Mouse (Mus musculus) left cerebral cortex, postnatal 4 days (tissue): Measurements from ENCODE around the gene Gsn. TPM values are rescaled to one million over a fixed set of nuclear protein-coding genes. Genes with fewer than 3 reads are reported as not detected.
A peak's percentile ranks its signal among the peaks of the same experiment; 100 is the strongest.

Experiments
- DNase-seq: peaks from one replicate; pipeline ENCODE4 v3.0.0-alpha.2; 2022
- intact Hi-C: fragments of 180-260 bp; cut with DNase I; formaldehyde crosslinking; loops from one replicate; pipeline ENCODE4 v1.15.1; 2025
- total RNA-seq, 2 experiments: library from RNA; stranded (reverse); gene quantifications; 2 replicates each; pipeline ENCODE4 v1.2.3; 2021

Gene Gsn
- 10 to 100 TPM; 20.0 to 20.7 TPM for total RNA-seq

- DNase-seq = peak; percentile 56
- intact Hi-C loops = no loop called here
Observed at GRCm38 (mm10) chr2:35255885-35256833, at the start of gene Gsn. Gsn (plus strand) TSS chr2:35256380.

- intact Hi-C loops = no loop called here
- DNase-seq = no peak
Observed at GRCm38 (mm10) chr2:35206761-35207160, 49.4 kb upstream of the Gsn start.

- intact Hi-C loops = no loop called here
- DNase-seq = no peak
Observed at GRCm38 (mm10) chr2:35208054-35208453, 48.1 kb upstream of the Gsn start.

- intact Hi-C loops = no loop called here
Observed at GRCm38 (mm10) chr2:35208931-35209665, 47.1 kb upstream of the Gsn start.

GRCm38 (mm10) chr2:35211681-35212080 is 44.5 kb upstream of the Gsn start:
- intact Hi-C loops = loop anchor here (5.0 kb wide), 1 partner anchor 56 kb away; no protein-coding TSS in a partner anchor
- no peak for DNase-seq

More at GRCm38 (mm10) chr2:35208931-35209665, 47.1 kb upstream of the Gsn start:
- no peak for DNase-seq

- intact Hi-C loops = loop anchor here (5.0 kb wide), 1 partner anchor 54 kb away; no protein-coding TSS in a partner anchor
- no peak for DNase-seq
Observed at GRCm38 (mm10) chr2:35213345-35213910, 42.8 kb upstream of the Gsn start.

GRCm38 (mm10) chr2:35214881-35215358 is 41.3 kb upstream of the Gsn start:
- DNase-seq = peak; percentile 84
- intact Hi-C loops = loop anchor here (5.0 kb wide), 1 partner anchor 52 kb away; no protein-coding TSS in a partner anchor

GRCm38 (mm10) chr2:35215363-35215762 is 40.8 kb upstream of the Gsn start:
- no peak for DNase-seq
- intact Hi-C loops = no loop called here

- intact Hi-C loops = no loop called here
- no peak for DNase-seq
Observed at GRCm38 (mm10) chr2:35216701-35217100, 39.5 kb upstream of the Gsn start.

- intact Hi-C loops = no loop called here
- DNase-seq = no peak
Observed at GRCm38 (mm10) chr2:35218736-35219135, 37.4 kb upstream of the Gsn start.

GRCm38 (mm10) chr2:35222822-35223391 is 33.3 kb upstream of the Gsn start:
- no peak for DNase-seq
- intact Hi-C loops = no loop called here

GRCm38 (mm10) chr2:35224285-35224684 is 31.9 kb upstream of the Gsn start:
- intact Hi-C loops = no loop called here
- DNase-seq = no peak

- DNase-seq = no peak
- intact Hi-C loops = no loop called here
Observed at GRCm38 (mm10) chr2:35228145-35228544, 28.0 kb upstream of the Gsn start.

GRCm38 (mm10) chr2:35230215-35230614 is 26.0 kb upstream of the Gsn start:
- intact Hi-C loops = no loop called here

GRCm38 (mm10) chr2:35231871-35232270 is 24.3 kb upstream of the Gsn start:
- intact Hi-C loops = no loop called here
- no peak for DNase-seq

More at GRCm38 (mm10) chr2:35230215-35230614, 26.0 kb upstream of the Gsn start:
- DNase-seq = no peak

GRCm38 (mm10) chr2:35232595-35233445 is 23.4 kb upstream of the Gsn start:
- no peak for DNase-seq
- intact Hi-C loops = no loop called here

GRCm38 (mm10) chr2:35233898-35234297 is 22.3 kb upstream of the Gsn start:
- DNase-seq = no peak
- intact Hi-C loops = no loop called here

- intact Hi-C loops = no loop called here
- DNase-seq = no peak
Observed at GRCm38 (mm10) chr2:35235021-35235420, 21.2 kb upstream of the Gsn start.

GRCm38 (mm10) chr2:35244241-35244640 is 11.9 kb upstream of the Gsn start:
- DNase-seq = no peak
- intact Hi-C loops = no loop called here

GRCm38 (mm10) chr2:35247763-35248162 is 8.4 kb upstream of the Gsn start:
- intact Hi-C loops = no loop called here
- DNase-seq = no peak
